Mouse (Mus musculus): ENCODE data around the gene Map3k20.
A peak's percentile ranks its signal among the peaks of the same experiment; 100 is the strongest.

The Map3k20 gene

GRCm38 (mm10) chr2:72382662-72383061, 97.2 kb downstream of the Map3k20 start:
- DNase-seq (ENCODE audit: low spot score): no peak

GRCm38 (mm10) chr2:72383321-72383720, 97.9 kb downstream of the Map3k20 start:
- no peak for DNase-seq (ENCODE audit: low spot score)

- no peak for DNase-seq (ENCODE audit: low spot score)
Observed at GRCm38 (mm10) chr2:72389411-72389810, 104.0 kb downstream of the Map3k20 start.

GRCm38 (mm10) chr2:72389942-72390341, 104.5 kb downstream of the Map3k20 start:
- peak; percentile 72 for DNase-seq (ENCODE audit: low spot score)

- DNase-seq (ENCODE audit: low spot score): no peak
Observed at GRCm38 (mm10) chr2:72390474-72390873, 105.0 kb downstream of the Map3k20 start.

- no peak for DNase-seq (ENCODE audit: low spot score)
Observed at GRCm38 (mm10) chr2:72391024-72391423, 105.6 kb downstream of the Map3k20 start.

GRCm38 (mm10) chr2:72391721-72392120, 106.3 kb downstream of the Map3k20 start:
- DNase-seq (ENCODE audit: low spot score): no peak

- DNase-seq (ENCODE audit: low spot score): no peak
Observed at GRCm38 (mm10) chr2:72392316-72392715, 106.9 kb downstream of the Map3k20 start.

GRCm38 (mm10) chr2:72396934-72397333, 111.5 kb downstream of the Map3k20 start:
- DNase-seq (ENCODE audit: low spot score): no peak

GRCm38 (mm10) chr2:72398227-72398626, 112.8 kb downstream of the Map3k20 start:
- DNase-seq (ENCODE audit: low spot score): peak; percentile 59

GRCm38 (mm10) chr2:72399469-72400195, 114.2 kb downstream of the Map3k20 start:
- no peak for DNase-seq (ENCODE audit: low spot score)

GRCm38 (mm10) chr2:72401290-72401689, 115.9 kb downstream of the Map3k20 start:
- DNase-seq (ENCODE audit: low spot score): no peak

- no peak for DNase-seq (ENCODE audit: low spot score)
Observed at GRCm38 (mm10) chr2:72405621-72406555, 120.5 kb downstream of the Map3k20 start.

- no peak for DNase-seq (ENCODE audit: low spot score)
Observed at GRCm38 (mm10) chr2:72406701-72407100, 121.3 kb downstream of the Map3k20 start.

GRCm38 (mm10) chr2:72407341-72408092, 122.1 kb downstream of the Map3k20 start:
- DNase-seq (ENCODE audit: low spot score): no peak

GRCm38 (mm10) chr2:72409968-72410367, 124.5 kb downstream of the Map3k20 start:
- no peak for DNase-seq (ENCODE audit: low spot score)

GRCm38 (mm10) chr2:72412266-72412665, 126.8 kb downstream of the Map3k20 start:
- no peak for DNase-seq (ENCODE audit: low spot score)

GRCm38 (mm10) chr2:72415416-72415815, 130.0 kb downstream of the Map3k20 start:
- DNase-seq (ENCODE audit: low spot score): no peak

GRCm38 (mm10) chr2:72416095-72417080, 131.0 kb downstream of the Map3k20 start:
- DNase-seq (ENCODE audit: low spot score): no peak

- no peak for DNase-seq (ENCODE audit: low spot score)
Observed at GRCm38 (mm10) chr2:72420561-72420960, 135.1 kb downstream of the Map3k20 start.

GRCm38 (mm10) chr2:72424656-72425055, 139.2 kb downstream of the Map3k20 start:
- no peak for DNase-seq (ENCODE audit: low spot score)
